Mouse (Mus musculus) G1E (cell line): ENCODE measurements at regions not wholly inside any gene's neighbourhood (a gene's known extent, or its start where the extent isn't known, plus 50 kb on each side); places are given as distances from the start of the nearest gene placed in this dataset.

Experiments
- CTCF ChIP-seq: IDR thresholded peaks from 2 replicates; pipeline ENCODE4 v1.5.1; 2012; ENCODE audit warnings: low read depth, low read length, inconsistent platforms, mixed read lengths
- GATA1 ChIP-seq: IDR thresholded peaks from 2 replicates; pipeline ENCODE4 v1.6.1; 2012; ENCODE audit warnings: borderline replicate concordance, low read length, inconsistent platforms, mixed read lengths
- POLR2AphosphoS5 ChIP-seq: IDR thresholded peaks from 2 replicates; pipeline ENCODE4 v1.6.1; 2012; ENCODE audit warnings: low read depth, low read length, inconsistent platforms; ENCODE audit not compliant: insufficient replicate concordance
- TAL1 ChIP-seq: conservative IDR thresholded peaks from 2 replicates; pipeline ENCODE4 v1.6.1; 2012; ENCODE audit warnings: low read depth, low read length, inconsistent platforms, mixed read lengths

DNA sequence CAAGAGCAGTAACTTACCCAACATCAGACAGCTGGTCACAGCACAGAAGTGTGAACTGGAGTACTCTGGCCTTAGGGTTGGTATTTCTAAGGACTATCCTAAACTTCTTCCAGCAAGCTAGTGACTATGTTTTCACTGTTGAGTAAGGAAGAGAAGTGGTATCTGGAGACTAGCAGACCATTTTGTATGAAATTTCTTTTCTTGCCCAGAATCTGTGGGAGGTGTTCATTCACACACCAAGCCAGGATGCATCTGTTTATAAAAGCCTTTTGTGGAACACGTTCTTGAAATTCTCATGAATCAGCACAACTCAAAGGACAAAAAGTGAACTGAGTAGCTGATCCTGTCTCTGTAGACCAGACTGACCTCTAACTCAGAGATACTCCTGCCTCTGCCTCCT, 403.3 kb upstream of the Nr5a2 start:
- no peak for TF ChIP-seq CTCF
- TF ChIP-seq TAL1: no peak
- no peak for TF ChIP-seq GATA1
- TF ChIP-seq POLR2AphosphoS5: no peak
